Mouse (Mus musculus) CH12.LX (cell line): ENCODE measurements at regions not wholly inside any gene's neighbourhood (a gene's known extent, or its start where the extent isn't known, plus 50 kb on each side); places are given as distances from the start of the nearest gene placed in this dataset.
"Not testable (repeated sequence)": the region's sequence is repeated elsewhere in the genome, so short reads cannot be mapped to it uniquely, and the experiment has no call there.

Source experiments
- DNase-seq: peaks from one replicate; pipeline ENCODE4 v3.0.0-alpha.2; 2013; ENCODE audit errors: extremely low read depth
- H3K27ac ChIP-seq: 2 replicates; pipeline ENCODE4 v1.5.1; 2012; ENCODE audit warnings: low read depth, mild to moderate bottlenecking, control low read depth, moderate library complexity; ENCODE audit not compliant: insufficient read depth
- H3K27me3 ChIP-seq: replicated peaks from 2 replicates; pipeline ENCODE3; 2012; ENCODE audit warnings: inconsistent platforms
- H3K36me3 ChIP-seq, 2 experiments: replicated peaks in 1 of 2; 2 replicates each; pipeline versions ENCODE3 to v1.6.1; 2012; ENCODE audit warnings: inconsistent platforms in 1 of 2, low read length in 1 of 2, mild to moderate bottlenecking in 1 of 2, mixed read lengths in 1 of 2, moderate library complexity in 1 of 2; ENCODE audit not compliant: control insufficient read depth in 1 of 2, insufficient read depth in 1 of 2
- H3K4me1 ChIP-seq, 2 experiments: 2 replicates each; pipeline ENCODE4 v1.6.1; 2012; ENCODE audit warnings: inconsistent platforms in 1 of 2, moderate library complexity in 1 of 2; ENCODE audit not compliant: insufficient read depth in 2 of 2, control insufficient read depth in 1 of 2
- H3K4me2 ChIP-seq: 2 replicates; pipeline ENCODE4 v1.6.1; 2012; ENCODE audit warnings: low read depth, mild to moderate bottlenecking, control low read depth; ENCODE audit not compliant: poor library complexity, insufficient read depth, severe bottlenecking
- H3K4me3 ChIP-seq, 3 experiments: fragments of 150-350 bp in 1 of 3; sonication (generic) in 1 of 3; replicated peaks in 1 of 3; 2 replicates each; pipeline versions ENCODE3 to v1.5.1; 2011 to 2012; ENCODE audit warnings: low read depth in 2 of 3, low read length in 2 of 3, mild to moderate bottlenecking in 2 of 3, moderate library complexity in 2 of 3, control low read depth in 1 of 3, improper control_type of control experiment in 1 of 3, inconsistent platforms in 1 of 3, mixed read lengths in 1 of 3; ENCODE audit not compliant: poor library complexity in 1 of 3
- H3K79me2 ChIP-seq: replicated peaks from 2 replicates; pipeline ENCODE4 v1.6.1; 2012; ENCODE audit warnings: mild to moderate bottlenecking, moderate library complexity; ENCODE audit not compliant: control insufficient read depth, poor library complexity, insufficient read depth, severe bottlenecking; ENCODE audit errors: extremely low read depth
- H3K9ac ChIP-seq: 2 replicates; pipeline ENCODE4 v1.6.1; 2012; ENCODE audit warnings: low read depth, mild to moderate bottlenecking, control low read depth, moderate library complexity; ENCODE audit not compliant: insufficient read depth
- H3K9me3 ChIP-seq: replicated peaks from 2 replicates; pipeline ENCODE3; 2012; ENCODE audit warnings: low read length, inconsistent platforms, mixed read lengths
- CHD2 ChIP-seq: IDR thresholded peaks from 2 replicates; pipeline ENCODE4 v1.6.1; 2011; ENCODE audit warnings: low read length, improper control_type of control experiment
- CTCF ChIP-seq, 2 experiments: IDR thresholded peaks in 1 of 2; conservative IDR thresholded peaks in 1 of 2; 2 replicates each; pipeline ENCODE4 v1.5.1; 2011 to 2012; ENCODE audit warnings: low read depth in 2 of 2, low read length in 2 of 2, improper control_type of control experiment in 1 of 2, inconsistent platforms in 1 of 2, mild to moderate bottlenecking in 1 of 2, moderate library complexity in 1 of 2
- KAT2A ChIP-seq: IDR thresholded peaks from 2 replicates; pipeline ENCODE4 v1.6.1; 2012; ENCODE audit warnings: low read length, improper control_type of control experiment, inconsistent platforms; ENCODE audit not compliant: insufficient replicate concordance
- MAFK ChIP-seq: IDR thresholded peaks from 2 replicates; pipeline ENCODE4 v1.6.1; 2011; ENCODE audit warnings: low read length, improper control_type of control experiment; ENCODE audit not compliant: insufficient replicate concordance
- MAX ChIP-seq: IDR thresholded peaks from 2 replicates; pipeline ENCODE4 v1.6.1; 2011; ENCODE audit warnings: low read length, improper control_type of control experiment
- MAZ ChIP-seq: IDR thresholded peaks from 2 replicates; pipeline ENCODE4 v1.6.1; 2012; ENCODE audit warnings: low read depth, mild to moderate bottlenecking, inconsistent platforms, low read length, improper control_type of control experiment, moderate library complexity
- MEF2A ChIP-seq: IDR thresholded peaks from 2 replicates; pipeline ENCODE4 v1.6.1; 2014; ENCODE audit warnings: low read depth, mild to moderate bottlenecking, inconsistent platforms, low read length, improper control_type of control experiment, borderline replicate concordance
- MYC ChIP-seq: IDR thresholded peaks from 2 replicates; pipeline ENCODE4 v1.6.1; 2011; ENCODE audit warnings: low read depth, mild to moderate bottlenecking, improper control_type of control experiment, low read length
- NELFE ChIP-seq: IDR thresholded peaks from 2 replicates; pipeline ENCODE4 v1.6.1; 2011; ENCODE audit warnings: low read depth, low read length, improper control_type of control experiment
- POLR2A ChIP-seq: IDR thresholded peaks from 2 replicates; pipeline ENCODE4 v1.6.1; 2011; ENCODE audit warnings: low read depth, mild to moderate bottlenecking, improper control_type of control experiment, low read length
- TCF12 ChIP-seq: IDR thresholded peaks from 2 replicates; pipeline ENCODE4 v1.6.1; 2014; ENCODE audit warnings: low read depth, mild to moderate bottlenecking, inconsistent platforms, low read length, improper control_type of control experiment
- UBTF ChIP-seq: IDR thresholded peaks from 2 replicates; pipeline ENCODE4 v1.6.1; 2012; ENCODE audit warnings: low read depth, mild to moderate bottlenecking, inconsistent platforms, low read length, improper control_type of control experiment, moderate library complexity
- ZC3H11A ChIP-seq: IDR thresholded peaks from 2 replicates; pipeline ENCODE4 v1.6.1; 2012; ENCODE audit warnings: low read depth, mild to moderate bottlenecking, inconsistent platforms, low read length, improper control_type of control experiment
- ZMIZ1 ChIP-seq: IDR thresholded peaks from 2 replicates; pipeline ENCODE4 v1.6.1; 2012; ENCODE audit warnings: low read depth, mild to moderate bottlenecking, inconsistent platforms, low read length, improper control_type of control experiment
- dilution Hi-C: fragments of 300-500 bp; cut with MboI; formaldehyde crosslinking; loops from 2 replicates; pipeline ENCODE4 v1.14.3; 2020; ENCODE audit warnings: low sequenced_read_pairs; ENCODE audit not compliant: extremely low pct_unique_long_range_greater_than_20kb, extremely low pct_ligation_motif_present
- in situ Hi-C: fragments of 300-500 bp; cut with MboI; formaldehyde crosslinking; loops from 3 replicates; pipeline ENCODE4 v1.14.3; 2019; ENCODE audit warnings: low sequenced_read_pairs, low pct_ligation_motif_present, low pct_unique_long_range_greater_than_20kb, mixed read lengths

DNA sequence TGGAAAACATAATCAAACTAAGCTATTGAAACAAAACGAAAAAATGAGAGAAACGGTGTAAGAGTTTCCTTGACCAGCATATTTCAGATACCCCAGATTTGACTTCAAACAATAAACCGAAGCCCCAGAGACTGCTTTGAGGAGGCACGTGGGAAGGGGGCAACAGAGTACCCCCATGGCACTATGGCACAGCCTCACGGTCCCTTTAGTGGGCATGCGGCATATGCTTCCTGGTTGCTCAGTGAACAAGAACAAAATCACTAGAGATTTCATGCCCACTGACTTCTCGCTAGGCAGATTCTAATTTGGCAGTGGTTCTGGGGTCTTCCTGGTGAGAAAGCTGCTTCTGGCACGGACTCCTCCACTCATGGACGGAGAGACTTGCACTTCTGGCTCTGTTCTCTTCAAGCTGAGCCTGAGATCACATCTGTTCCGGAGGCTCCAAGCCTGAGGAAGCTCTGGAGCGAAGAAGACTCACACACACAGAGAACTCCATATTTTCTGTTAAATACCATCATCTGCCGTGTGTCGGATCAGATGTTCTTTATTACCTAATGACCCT is 1912.7 kb upstream of the Nudt12 start:
- in situ Hi-C loops (no loop called here), dilution Hi-C loops (no loop called here)
- no peaks in the 10 kb centered on the region for H3K36me3 ChIP-seq
- no peak overlapping the region for H3K4me3 ChIP-seq
- no peak overlapping the region for H3K9ac ChIP-seq
- H3K4me2 ChIP-seq: no peak overlapping the region
- TF ChIP-seq CTCF (conservative IDR thresholded peaks at IDR 0.05 in 1 of 2, IDR thresholded peaks at IDR 0.05 in 1 of 2; ENCODE audit: low read depth in 2 of 2, low read length in 2 of 2): no peak
- H3K9me3 ChIP-seq: peaks cover 32% of the 10 kb centered on the region
- no peaks in the 10 kb centered on the region for H3K4me1 ChIP-seq
- H3K27ac ChIP-seq: no peak overlapping the region
- no peak for DNase-seq
- no peaks in the 10 kb centered on the region for H3K79me2 ChIP-seq
- H3K27me3 ChIP-seq: no peaks in the 10 kb centered on the region

DNA sequence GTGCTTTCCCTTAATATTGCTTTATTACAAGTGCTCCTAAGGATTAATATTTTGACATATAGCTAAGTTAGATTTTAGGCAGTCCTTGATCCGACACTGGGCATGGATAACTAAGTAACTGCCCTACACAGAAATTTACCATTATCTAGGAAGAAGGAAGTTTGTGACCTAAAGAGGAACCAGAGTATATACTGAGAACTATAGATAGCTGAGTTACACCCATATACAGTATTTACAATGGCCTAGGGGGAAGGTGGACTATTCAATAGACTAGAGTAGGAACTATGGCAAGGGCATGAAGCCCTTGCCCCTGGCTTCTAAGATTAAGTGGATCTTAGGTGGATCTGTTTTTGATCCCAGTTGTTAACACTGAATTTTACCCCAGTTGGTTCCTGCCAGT is 1869.5 kb upstream of the Nudt12 start:
- H3K79me2 ChIP-seq, in situ Hi-C loops, H3K27ac ChIP-seq, H3K4me3 ChIP-seq, dilution Hi-C loops, H3K27me3 ChIP-seq, H3K9ac ChIP-seq, H3K36me3 ChIP-seq, H3K4me1 ChIP-seq, H3K9me3 ChIP-seq, DNase-seq, H3K4me2 ChIP-seq: not testable (repeated sequence)

GRCm38 (mm10) chr17:60857445-60857844 is 1844.3 kb upstream of the Nudt12 start:
- Histone ChIP-seq H3K4me1 (no peaks in the 10 kb centered on the region), H3K79me2 (no peaks in the 10 kb centered on the region), H3K4me3 (no peak overlapping the region), H3K9me3 (peaks cover 6% of the 10 kb centered on the region), H3K27me3 (no peaks in the 10 kb centered on the region), H3K4me2 (no peak overlapping the region), H3K27ac (no peak overlapping the region), H3K36me3 (no peaks in the 10 kb centered on the region), H3K9ac (no peak overlapping the region)
- in situ Hi-C loops (no loop called here), dilution Hi-C loops (no loop called here)
- no peak for DNase-seq
- TF ChIP-seq ZMIZ1 (no peak), MAFK (no peak), MYC (no peak), MEF2A (no peak)

DNA sequence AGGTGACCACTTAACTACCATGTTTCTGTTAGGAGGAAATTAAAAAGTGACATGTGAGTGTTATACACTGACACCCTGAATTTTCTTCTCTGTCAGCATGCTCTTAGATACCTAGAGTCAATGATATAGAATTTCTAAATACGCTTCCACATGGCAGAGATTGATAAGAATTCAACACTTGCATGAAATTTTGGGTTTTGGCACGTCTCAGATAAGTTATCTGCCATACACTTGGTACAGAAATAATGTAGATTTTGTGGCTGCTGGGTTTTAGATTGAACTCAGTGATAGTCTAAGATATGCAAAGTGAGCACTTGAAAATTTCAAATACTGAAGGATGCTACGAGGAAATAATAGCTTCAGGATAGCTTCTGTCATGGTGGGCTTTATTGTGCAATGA is 1841.5 kb upstream of the Nudt12 start:
- H3K9ac ChIP-seq: no peak overlapping the region
- no peaks in the 10 kb centered on the region for H3K79me2 ChIP-seq
- TF ChIP-seq ZC3H11A (no peak), CHD2 (no peak), NELFE (no peak), KAT2A (no peak), UBTF (no peak), MAX (no peak), MYC (no peak), POLR2A (no peak), TCF12 (no peak), MAFK (no peak), MAZ (no peak)
- TF ChIP-seq, all 38 proteins: peak for 0
- no peak overlapping the region for H3K4me2 ChIP-seq
- in situ Hi-C loops (no loop called here), dilution Hi-C loops (no loop called here)
- H3K27me3 ChIP-seq: no peaks in the 10 kb centered on the region
- H3K27ac ChIP-seq: no peak overlapping the region
- peaks cover 9% of the 10 kb centered on the region for H3K9me3 ChIP-seq
- H3K4me3 ChIP-seq: no peak overlapping the region
- H3K4me1 ChIP-seq: no peaks in the 10 kb centered on the region
- DNase-seq: no peak
- no peaks in the 10 kb centered on the region for H3K36me3 ChIP-seq

GRCm38 (mm10) chr17:60838794-60839193 is 1825.6 kb upstream of the Nudt12 start:
- H3K79me2 ChIP-seq, H3K4me1 ChIP-seq, in situ Hi-C loops, dilution Hi-C loops, H3K27ac ChIP-seq, H3K9me3 ChIP-seq, H3K36me3 ChIP-seq, DNase-seq, H3K4me3 ChIP-seq, H3K9ac ChIP-seq, H3K4me2 ChIP-seq, H3K27me3 ChIP-seq: not testable (repeated sequence)
